Mouse (Mus musculus): ENCODE measurements at regions not wholly inside any gene's neighbourhood (a gene's known extent, or its start where the extent isn't known, plus 50 kb on each side); places are given as distances from the start of the nearest gene placed in this dataset.

DNA sequence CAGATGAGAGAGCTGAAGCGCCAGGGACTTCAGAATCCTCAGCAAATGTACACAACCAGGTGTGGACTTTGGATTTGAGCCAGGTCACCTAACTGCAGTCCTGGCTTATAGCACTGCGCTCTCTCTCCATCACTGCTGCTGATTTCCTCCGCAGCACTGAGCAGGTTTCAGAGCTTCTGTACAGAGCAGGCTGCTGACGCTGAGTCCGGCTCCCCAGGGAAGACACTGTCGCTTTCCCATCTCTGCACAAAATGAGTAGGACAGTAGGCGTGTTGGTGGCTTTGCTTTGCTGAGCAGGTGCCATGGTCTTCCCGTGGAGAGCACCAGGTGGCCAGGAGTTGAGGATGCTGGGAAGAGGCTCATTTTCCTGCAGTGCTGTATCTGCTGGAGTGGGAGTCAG lies 116.2 kb upstream of the Kazn start:
- 87% methylated on average over 8 of the region's 8 CpGs for WGBS
- Histone ChIP-seq H3K36me3 (ENCODE audit: control insufficient read depth, insufficient read depth, low read length) (no peaks in the 10 kb centered on the region), H3K9me3 (ENCODE audit: control insufficient read depth, low read length) (no peaks in the 10 kb centered on the region), H3K4me2 (ENCODE audit: low read length) (no peak overlapping the region), H3K27ac (replicated peaks in 1 of 2; ENCODE audit: control insufficient read depth in 1 of 2, insufficient read depth in 1 of 2, low read depth in 2 of 2, low read length in 2 of 2) (no peak overlapping the region), H3K4me1 (ENCODE audit: control insufficient read depth in 2 of 2, insufficient read depth in 2 of 2, low read length in 2 of 2) (no peaks in the 10 kb centered on the region; a peak in 1 of 4 replicates), H3K4me3 (ENCODE audit: control insufficient read depth in 1 of 2, insufficient read depth in 1 of 2, low read depth in 1 of 2, low read length in 2 of 2) (no peak overlapping the region), H3K9ac (ENCODE audit: low read length) (no peak overlapping the region), H3K27me3 (ENCODE audit: control insufficient read depth, insufficient read depth, low read length) (no peaks in the 10 kb centered on the region)
- no peak for ATAC-seq (ENCODE audit: insufficient number of reproducible peaks, insufficient read depth, low FRiP score, low read depth)

DNA sequence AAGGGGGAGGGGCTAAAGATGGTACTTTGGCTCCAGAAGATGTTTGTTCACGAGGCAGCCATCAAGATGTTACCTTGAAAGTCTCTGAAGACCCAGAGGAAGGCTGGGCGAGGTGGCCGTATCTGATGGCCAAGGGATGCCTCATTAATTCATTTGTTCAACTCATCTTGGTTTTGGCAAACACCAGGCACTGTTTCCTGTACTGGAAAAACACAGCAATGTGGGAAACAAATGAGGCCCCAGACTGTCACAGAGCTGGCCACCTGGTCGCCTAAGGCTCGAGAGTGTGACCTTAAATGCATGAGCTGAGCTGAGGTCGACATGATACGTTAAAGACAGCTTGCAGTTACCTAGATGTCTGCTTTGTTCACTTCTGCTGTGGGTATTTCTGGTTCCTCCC lies 114.3 kb upstream of the Kazn start:
- WGBS, result 76% methylated on average over 7 of the region's 7 CpGs
- no peaks in the 10 kb centered on the region for H3K27me3 ChIP-seq (ENCODE audit: control insufficient read depth, insufficient read depth, low read length)
- no peaks in the 10 kb centered on the region for H3K9me3 ChIP-seq (ENCODE audit: control insufficient read depth, low read length)
- no peak overlapping the region for H3K4me3 ChIP-seq (ENCODE audit: control insufficient read depth in 1 of 2, insufficient read depth in 1 of 2, low read depth in 1 of 2, low read length in 2 of 2)
- no peak overlapping the region for H3K27ac ChIP-seq (replicated peaks in 1 of 2; ENCODE audit: control insufficient read depth in 1 of 2, insufficient read depth in 1 of 2, low read depth in 2 of 2, low read length in 2 of 2)
- no peaks in the 10 kb centered on the region for H3K36me3 ChIP-seq (ENCODE audit: control insufficient read depth, insufficient read depth, low read length)
- H3K4me1 ChIP-seq (ENCODE audit: control insufficient read depth in 2 of 2, insufficient read depth in 2 of 2, low read length in 2 of 2), result no peaks in the 10 kb centered on the region; a peak in 1 of 4 replicates
- no peak for ATAC-seq (ENCODE audit: insufficient number of reproducible peaks, insufficient read depth, low FRiP score, low read depth)
- no peak overlapping the region for H3K4me2 ChIP-seq (ENCODE audit: low read length)
- H3K9ac ChIP-seq (ENCODE audit: low read length), result no peak overlapping the region

DNA sequence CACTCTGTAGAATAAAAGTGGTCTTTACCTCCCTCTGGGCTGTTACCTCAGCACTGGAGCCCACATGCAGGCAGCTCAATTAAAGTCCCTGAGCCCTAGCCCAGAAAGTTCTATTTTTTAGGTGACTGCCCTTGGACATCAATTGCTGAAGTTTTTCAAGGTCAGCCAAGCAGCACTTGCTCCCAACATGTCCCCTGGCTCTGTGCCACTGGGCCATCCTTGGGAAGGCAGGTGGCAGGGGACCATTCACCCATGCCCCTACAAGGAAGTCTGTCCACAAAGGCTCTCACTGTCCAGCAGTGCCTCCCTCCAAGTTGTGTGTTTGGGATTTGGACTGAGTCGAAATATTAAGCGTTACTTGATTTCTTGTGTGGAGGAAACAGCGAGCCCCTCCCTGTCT lies 112.6 kb upstream of the Kazn start:
- H3K4me2 ChIP-seq (ENCODE audit: low read length), result no peak overlapping the region
- no peak overlapping the region for H3K4me3 ChIP-seq (ENCODE audit: control insufficient read depth in 1 of 2, insufficient read depth in 1 of 2, low read depth in 1 of 2, low read length in 2 of 2)
- ATAC-seq (ENCODE audit: insufficient number of reproducible peaks, insufficient read depth, low FRiP score, low read depth), result no peak
- WGBS, result 90% methylated on average over 3 of the region's 3 CpGs
- no peak overlapping the region for H3K9ac ChIP-seq (ENCODE audit: low read length)
- peaks cover 3 to 5% of the 10 kb centered on the region in 2 experiments; a peak in 2 of 4 replicates for H3K4me1 ChIP-seq (ENCODE audit: control insufficient read depth in 2 of 2, insufficient read depth in 2 of 2, low read length in 2 of 2)
- H3K27me3 ChIP-seq (ENCODE audit: control insufficient read depth, insufficient read depth, low read length), result no peaks in the 10 kb centered on the region
- H3K36me3 ChIP-seq (ENCODE audit: control insufficient read depth, insufficient read depth, low read length), result no peaks in the 10 kb centered on the region
- no peak overlapping the region for H3K27ac ChIP-seq (replicated peaks in 1 of 2; ENCODE audit: control insufficient read depth in 1 of 2, insufficient read depth in 1 of 2, low read depth in 2 of 2, low read length in 2 of 2)
- no peaks in the 10 kb centered on the region for H3K9me3 ChIP-seq (ENCODE audit: control insufficient read depth, low read length)

DNA sequence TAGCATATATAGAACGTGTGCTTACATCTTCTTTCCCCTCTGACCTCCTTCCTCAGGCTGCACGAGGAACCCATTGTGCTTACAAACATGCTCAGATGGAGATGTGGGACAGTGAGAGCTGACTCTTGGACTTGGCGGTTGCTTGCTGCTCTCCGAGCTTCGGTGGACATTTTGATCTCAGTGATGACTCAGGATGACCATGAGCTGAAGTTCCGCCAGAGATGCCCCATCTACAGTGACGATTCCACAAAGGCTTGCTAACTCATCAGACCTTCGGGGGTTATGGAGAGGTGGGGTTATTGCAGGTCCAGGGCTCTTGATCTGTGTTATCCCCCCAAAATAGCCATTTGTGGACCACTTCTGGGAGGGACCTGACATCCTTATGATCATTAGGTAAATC lies 111.8 kb upstream of the Kazn start:
- Histone ChIP-seq H3K27me3 (ENCODE audit: control insufficient read depth, insufficient read depth, low read length) (no peaks in the 10 kb centered on the region), H3K9ac (ENCODE audit: low read length) (no peak overlapping the region), H3K9me3 (ENCODE audit: control insufficient read depth, low read length) (no peaks in the 10 kb centered on the region), H3K4me1 (ENCODE audit: control insufficient read depth in 2 of 2, insufficient read depth in 2 of 2, low read length in 2 of 2) (peaks cover 3 to 5% of the 10 kb centered on the region in 2 experiments; a peak in 2 of 4 replicates), H3K4me2 (ENCODE audit: low read length) (no peak overlapping the region), H3K27ac (replicated peaks in 1 of 2; ENCODE audit: control insufficient read depth in 1 of 2, insufficient read depth in 1 of 2, low read depth in 2 of 2, low read length in 2 of 2) (no peak overlapping the region), H3K4me3 (ENCODE audit: control insufficient read depth in 1 of 2, insufficient read depth in 1 of 2, low read depth in 1 of 2, low read length in 2 of 2) (no peak overlapping the region), H3K36me3 (ENCODE audit: control insufficient read depth, insufficient read depth, low read length) (no peaks in the 10 kb centered on the region)
- 85% methylated on average over 8 of the region's 8 CpGs for WGBS
- no peak for ATAC-seq (ENCODE audit: insufficient number of reproducible peaks, insufficient read depth, low FRiP score, low read depth)

DNA sequence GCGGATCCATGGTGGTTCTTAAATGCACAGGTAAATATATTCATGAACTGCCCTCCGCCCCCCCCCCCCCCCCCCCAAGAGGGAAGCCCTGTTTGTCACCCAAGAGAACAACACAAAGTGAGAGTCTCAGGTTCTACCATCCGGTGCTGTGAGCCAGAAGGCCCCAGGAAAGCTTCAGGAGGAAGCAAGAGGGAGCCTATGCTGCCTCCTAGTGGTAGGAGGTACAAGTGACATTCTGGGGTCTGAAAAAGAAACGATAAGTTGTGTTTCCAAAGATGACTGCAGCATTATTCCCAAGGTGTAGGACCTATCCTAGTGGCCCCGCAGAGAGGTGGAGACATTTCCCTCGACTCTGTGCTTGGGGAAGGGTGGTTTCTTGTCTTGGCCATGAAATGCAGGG lies 109.7 kb upstream of the Kazn start:
- H3K4me1 ChIP-seq (ENCODE audit: control insufficient read depth in 2 of 2, insufficient read depth in 2 of 2, low read length in 2 of 2), result peaks cover 3 to 5% of the 10 kb centered on the region in 2 experiments; a peak in 2 of 4 replicates
- ATAC-seq (ENCODE audit: insufficient number of reproducible peaks, insufficient read depth, low FRiP score, low read depth), result no peak
- 41% methylated on average over 5 of the region's 6 CpGs for WGBS

DNA sequence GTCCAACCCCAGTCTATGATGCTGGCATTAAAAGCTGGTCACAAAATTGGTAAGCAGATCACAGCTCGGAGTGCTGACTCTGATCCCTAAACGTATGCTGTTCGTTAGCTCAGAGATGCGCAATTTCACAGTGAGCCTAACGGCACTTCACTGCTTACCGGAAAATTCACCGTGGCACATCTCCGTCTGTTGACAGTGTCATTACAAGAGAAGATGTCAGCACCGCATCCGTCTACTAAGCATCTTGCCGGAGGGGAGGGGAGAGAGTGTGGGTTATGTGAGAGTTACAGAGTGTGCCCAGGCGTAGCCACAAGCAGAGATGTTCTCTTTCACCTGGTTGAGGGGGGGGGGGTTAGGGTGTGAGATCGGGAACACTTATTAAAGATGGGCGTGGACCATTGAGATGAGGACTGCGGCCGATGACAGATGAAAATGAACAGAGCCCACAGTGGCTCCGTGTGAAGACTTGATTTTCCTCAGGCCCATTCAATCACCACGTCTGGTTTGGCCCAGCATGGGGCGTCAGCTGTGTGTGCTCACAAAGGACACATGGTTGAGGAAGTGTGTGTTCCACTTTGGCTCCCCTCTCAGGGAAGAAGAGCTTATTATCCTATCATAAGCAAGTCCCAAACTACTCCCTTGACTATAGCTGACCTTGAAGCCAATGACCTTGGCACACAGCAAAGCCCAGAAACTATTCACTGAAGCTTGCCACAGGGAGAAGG lies 103.4 kb upstream of the Kazn start:
- H3K4me1 ChIP-seq (ENCODE audit: control insufficient read depth in 2 of 2, insufficient read depth in 2 of 2, low read length in 2 of 2), result peaks cover 6% of the 10 kb centered on the region in 2 experiments; a peak in 3 of 4 replicates
- no peak overlapping the region for H3K27ac ChIP-seq (replicated peaks in 1 of 2; ENCODE audit: control insufficient read depth in 1 of 2, insufficient read depth in 1 of 2, low read depth in 2 of 2, low read length in 2 of 2)
- no peaks in the 10 kb centered on the region for H3K36me3 ChIP-seq (ENCODE audit: control insufficient read depth, insufficient read depth, low read length)
- H3K4me2 ChIP-seq (ENCODE audit: low read length), result no peak overlapping the region
- H3K27me3 ChIP-seq (ENCODE audit: control insufficient read depth, insufficient read depth, low read length), result no peaks in the 10 kb centered on the region
- WGBS, result 61% methylated on average over 19 of the region's 19 CpGs
- H3K9me3 ChIP-seq (ENCODE audit: control insufficient read depth, low read length), result no peaks in the 10 kb centered on the region
- no peak overlapping the region for H3K9ac ChIP-seq (ENCODE audit: low read length)
- no peak overlapping the region for H3K4me3 ChIP-seq (ENCODE audit: control insufficient read depth in 1 of 2, insufficient read depth in 1 of 2, low read depth in 1 of 2, low read length in 2 of 2)
- ATAC-seq (ENCODE audit: insufficient number of reproducible peaks, insufficient read depth, low FRiP score, low read depth), result no peak

More for the DNA sequence above, 109.7 kb upstream of the Kazn start:
- Histone ChIP-seq H3K27me3 (ENCODE audit: control insufficient read depth, insufficient read depth, low read length) (no peaks in the 10 kb centered on the region), H3K4me3 (ENCODE audit: control insufficient read depth in 1 of 2, insufficient read depth in 1 of 2, low read depth in 1 of 2, low read length in 2 of 2) (no peak overlapping the region), H3K9ac (ENCODE audit: low read length) (no peak overlapping the region), H3K9me3 (ENCODE audit: control insufficient read depth, low read length) (no peaks in the 10 kb centered on the region), H3K36me3 (ENCODE audit: control insufficient read depth, insufficient read depth, low read length) (no peaks in the 10 kb centered on the region), H3K27ac (replicated peaks in 1 of 2; ENCODE audit: control insufficient read depth in 1 of 2, insufficient read depth in 1 of 2, low read depth in 2 of 2, low read length in 2 of 2) (no peak overlapping the region), H3K4me2 (ENCODE audit: low read length) (no peak overlapping the region)

DNA sequence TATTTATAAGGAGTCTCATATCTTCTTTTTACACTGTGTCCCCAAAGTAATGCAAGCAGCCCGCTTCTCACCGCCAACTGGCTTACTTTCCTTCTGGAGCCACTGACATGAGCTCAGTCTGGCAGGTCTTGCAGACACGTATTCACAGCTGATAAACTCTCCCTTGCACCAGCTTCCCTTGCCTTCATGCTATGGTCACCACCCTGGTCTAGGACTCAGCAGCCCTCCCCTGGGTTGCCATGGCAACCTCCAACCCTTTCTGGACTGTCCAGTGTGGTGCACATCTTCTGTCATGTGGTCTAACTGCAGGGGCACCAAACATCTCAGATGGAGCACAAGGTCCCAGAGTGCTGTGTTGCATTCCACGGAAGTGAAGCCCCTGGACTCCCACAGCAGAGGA lies 102.1 kb upstream of the Kazn start:
- Histone ChIP-seq H3K9me3 (ENCODE audit: control insufficient read depth, low read length) (no peaks in the 10 kb centered on the region), H3K4me3 (ENCODE audit: control insufficient read depth in 1 of 2, insufficient read depth in 1 of 2, low read depth in 1 of 2, low read length in 2 of 2) (no peak overlapping the region), H3K36me3 (ENCODE audit: control insufficient read depth, insufficient read depth, low read length) (no peaks in the 10 kb centered on the region), H3K27ac (replicated peaks in 1 of 2; ENCODE audit: control insufficient read depth in 1 of 2, insufficient read depth in 1 of 2, low read depth in 2 of 2, low read length in 2 of 2) (no peak overlapping the region), H3K27me3 (ENCODE audit: control insufficient read depth, insufficient read depth, low read length) (no peaks in the 10 kb centered on the region), H3K9ac (ENCODE audit: low read length) (no peak overlapping the region), H3K4me1 (ENCODE audit: control insufficient read depth in 2 of 2, insufficient read depth in 2 of 2, low read length in 2 of 2) (peaks cover 8 to 11% of the 10 kb centered on the region in 2 experiments; a peak in 2 of 4 replicates), H3K4me2 (ENCODE audit: low read length) (no peak overlapping the region)
- WGBS, result 53% methylated on average over 4 of the region's 4 CpGs
- ATAC-seq (ENCODE audit: insufficient number of reproducible peaks, insufficient read depth, low FRiP score, low read depth), result no peak

DNA sequence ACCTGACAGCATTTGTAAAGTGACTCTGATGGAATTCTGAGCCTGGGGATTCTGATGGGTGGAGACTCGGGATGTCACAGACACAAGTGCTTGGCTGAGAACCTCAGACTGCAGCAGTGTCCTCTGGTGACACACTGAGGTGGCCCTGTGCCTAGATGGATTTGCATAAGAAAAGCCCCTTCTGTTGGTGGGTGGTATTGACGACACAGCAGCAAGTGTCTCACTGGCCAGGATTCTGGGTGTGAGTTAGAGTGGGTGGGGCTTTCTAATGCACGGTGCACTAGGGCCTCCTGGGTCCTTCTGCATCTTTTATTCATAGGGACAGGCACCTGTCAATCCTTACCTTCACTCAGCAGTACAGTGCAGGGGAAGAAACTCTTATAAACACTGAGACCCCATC lies 100.9 kb upstream of the Kazn start:
- Histone ChIP-seq H3K9ac (ENCODE audit: low read length) (no peak overlapping the region), H3K4me1 (ENCODE audit: control insufficient read depth in 2 of 2, insufficient read depth in 2 of 2, low read length in 2 of 2) (peaks cover 8 to 12% of the 10 kb centered on the region in 2 experiments; a peak in 2 of 4 replicates), H3K9me3 (ENCODE audit: control insufficient read depth, low read length) (no peaks in the 10 kb centered on the region), H3K4me3 (ENCODE audit: control insufficient read depth in 1 of 2, insufficient read depth in 1 of 2, low read depth in 1 of 2, low read length in 2 of 2) (no peak overlapping the region), H3K4me2 (ENCODE audit: low read length) (no peak overlapping the region), H3K27me3 (ENCODE audit: control insufficient read depth, insufficient read depth, low read length) (no peaks in the 10 kb centered on the region), H3K27ac (replicated peaks in 1 of 2; ENCODE audit: control insufficient read depth in 1 of 2, insufficient read depth in 1 of 2, low read depth in 2 of 2, low read length in 2 of 2) (no peak overlapping the region), H3K36me3 (ENCODE audit: control insufficient read depth, insufficient read depth, low read length) (no peaks in the 10 kb centered on the region)
- WGBS, result 10% methylated on average over 3 of the region's 3 CpGs
- no peak for ATAC-seq (ENCODE audit: insufficient number of reproducible peaks, insufficient read depth, low FRiP score, low read depth)
